Mouse (Mus musculus) E14TG2a.4 (cell line): ENCODE data around the gene Tigit.

Experiments used
- CTCF ChIP-seq: conservative IDR thresholded peaks from 2 replicates; pipeline ENCODE4 v1.5.1; 2014; ENCODE audit warnings: low read length
- NANOG ChIP-seq: IDR thresholded peaks from 2 replicates; pipeline ENCODE4 v1.6.1; 2014; ENCODE audit warnings: borderline replicate concordance, low read length, mixed read lengths
- POU5F1 ChIP-seq: IDR thresholded peaks from 2 replicates; pipeline ENCODE4 v1.6.1; 2014; ENCODE audit warnings: low read length, borderline replicate concordance

DNA sequence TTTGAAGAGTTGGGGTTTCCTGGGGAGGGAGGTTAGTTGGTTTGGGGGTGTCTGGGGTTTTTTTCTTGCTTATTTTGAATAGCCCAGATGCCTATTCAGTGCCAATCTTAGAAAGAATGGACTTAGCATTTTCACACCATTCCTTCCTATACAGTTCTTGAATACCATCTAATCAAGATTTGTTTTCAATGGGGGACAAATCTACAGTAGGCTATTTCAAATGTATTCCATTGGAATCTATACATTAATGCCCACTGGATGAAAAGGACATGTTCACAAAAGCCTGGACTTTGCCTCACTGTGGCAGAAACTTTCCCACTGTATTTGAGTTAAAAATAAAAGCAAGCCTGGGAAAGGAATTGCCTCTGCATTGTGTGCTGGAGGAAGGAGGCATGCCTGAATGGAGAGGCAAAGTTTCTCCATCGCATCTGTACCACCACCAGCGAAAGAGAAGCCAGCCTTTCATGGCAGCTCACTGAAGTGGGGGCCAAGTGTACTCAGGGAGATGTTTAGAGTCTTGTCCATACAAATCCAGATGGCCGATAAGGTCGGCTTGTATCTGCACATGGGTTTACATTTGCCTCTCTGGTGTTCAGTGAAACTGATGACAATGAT lies 59.4 kb downstream of the Tigit start:
- TF ChIP-seq CTCF (no peak), POU5F1 (no peak), NANOG (no peak)
